Mouse (Mus musculus): ENCODE measurements at regions not wholly inside any gene's neighbourhood (a gene's known extent, or its start where the extent isn't known, plus 50 kb on each side); places are given as distances from the start of the nearest gene placed in this dataset.

DNA sequence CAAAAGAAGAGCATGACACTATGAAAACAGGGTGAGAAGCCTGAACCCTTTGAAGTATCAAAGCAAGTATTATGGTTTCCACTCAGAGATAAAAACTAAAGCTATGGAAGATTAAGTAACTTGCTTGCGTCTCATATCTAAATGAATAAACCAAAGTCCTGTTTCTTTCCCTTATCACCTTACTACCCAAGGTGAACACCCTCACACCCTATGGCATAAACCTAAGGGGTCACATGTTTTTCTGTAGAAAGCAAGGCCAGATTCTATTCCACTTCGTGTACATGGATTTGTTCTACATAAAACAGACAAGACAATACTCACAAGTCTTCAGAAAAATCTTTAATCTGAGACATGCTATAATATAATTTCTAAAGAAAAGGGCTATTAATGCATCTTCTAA is 629.6 kb upstream of the Adgra3 start:
- no peak for TF ChIP-seq CTCF (IDR thresholded peaks at IDR 0.05; ENCODE audit: low read depth)
- no peak for TF ChIP-seq EP300 (optimal IDR thresholded peaks at IDR 0.05)
- Histone ChIP-seq H3K9ac (ENCODE audit: low read length) (no peak overlapping the region), H3K4me1 (replicated peaks; ENCODE audit: control insufficient read depth, insufficient read depth) (no peaks in the 10 kb centered on the region), H3K27ac (replicated peaks) (no peak overlapping the region), H3K27me3 (ENCODE audit: control insufficient read depth, insufficient read depth, low read length) (no peaks in the 10 kb centered on the region), H3K4me3 (ENCODE audit: low read depth, low read length) (no peak overlapping the region), H3K9me3 (ENCODE audit: control insufficient read depth, low read length) (no peaks in the 10 kb centered on the region), H3K4me2 (replicated peaks; ENCODE audit: low read depth) (no peak overlapping the region), H3K36me3 (ENCODE audit: control insufficient read depth, insufficient read depth, low read length) (no peaks in the 10 kb centered on the region)
- ATAC-seq (ENCODE audit: low FRiP score, low TSS enrichment): no peak
- WGBS: 59% methylated on average over 2 of the region's 2 CpGs
- no peak for DNase-seq (ENCODE audit: low spot score)

DNA sequence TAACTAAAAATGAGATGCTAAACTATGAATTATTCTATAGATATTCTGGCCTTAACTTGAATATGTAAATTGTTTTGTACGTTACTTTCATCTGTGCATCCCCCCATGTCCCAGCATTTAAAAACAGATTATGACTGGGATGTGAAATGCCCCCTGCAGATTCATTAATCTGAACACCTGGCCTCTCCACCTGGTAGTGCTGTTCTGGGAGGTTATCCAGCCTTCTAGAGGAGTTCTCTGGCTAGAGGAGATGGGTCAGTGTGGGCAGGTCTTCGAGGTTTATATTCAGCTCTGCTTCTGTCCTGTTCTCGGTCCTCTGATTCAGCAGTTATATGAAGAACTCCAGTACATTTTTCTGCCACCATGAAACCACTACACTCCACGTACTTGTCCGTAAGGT is 625.2 kb upstream of the Adgra3 start:
- no peak for DNase-seq (ENCODE audit: low spot score)
- Histone ChIP-seq H3K4me1 (replicated peaks; ENCODE audit: control insufficient read depth, insufficient read depth) (no peaks in the 10 kb centered on the region), H3K9ac (ENCODE audit: low read length) (no peak overlapping the region), H3K4me3 (ENCODE audit: low read depth, low read length) (no peak overlapping the region), H3K4me2 (replicated peaks; ENCODE audit: low read depth) (no peak overlapping the region), H3K27ac (replicated peaks) (no peak overlapping the region), H3K36me3 (ENCODE audit: control insufficient read depth, insufficient read depth, low read length) (no peaks in the 10 kb centered on the region), H3K9me3 (ENCODE audit: control insufficient read depth, low read length) (no peaks in the 10 kb centered on the region), H3K27me3 (ENCODE audit: control insufficient read depth, insufficient read depth, low read length) (no peaks in the 10 kb centered on the region)
- no peak for ATAC-seq (ENCODE audit: low FRiP score, low TSS enrichment)
- WGBS: 88% methylated on average over 5 of the region's 5 CpGs
- no peak for TF ChIP-seq CTCF (IDR thresholded peaks at IDR 0.05; ENCODE audit: low read depth)
- no peak for TF ChIP-seq EP300 (optimal IDR thresholded peaks at IDR 0.05)

DNA sequence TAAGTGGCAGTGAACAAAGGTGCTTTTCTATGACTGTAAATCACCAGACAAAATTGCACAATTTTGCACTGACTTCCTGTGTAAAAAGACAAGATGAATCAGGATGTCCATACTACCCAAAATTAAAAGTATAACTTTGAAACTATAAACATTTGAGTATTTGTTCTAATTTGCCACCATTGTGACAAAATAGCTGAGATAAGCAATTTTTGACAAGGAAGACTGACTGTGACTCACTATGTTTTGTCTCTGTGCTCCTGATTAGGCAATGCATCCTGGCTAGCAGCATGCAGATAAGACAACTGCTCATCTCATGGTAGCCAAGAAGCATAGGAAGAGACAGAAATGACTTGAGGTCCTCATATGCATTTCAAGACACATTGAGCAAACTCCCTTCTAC is 577.7 kb upstream of the Adgra3 start:
- ATAC-seq (ENCODE audit: low FRiP score, low TSS enrichment) (no peak), DNase-seq (ENCODE audit: low spot score) (no peak)
- Histone ChIP-seq H3K27me3 (ENCODE audit: control insufficient read depth, insufficient read depth, low read length) (no peaks in the 10 kb centered on the region), H3K27ac (replicated peaks) (no peak overlapping the region), H3K9ac (ENCODE audit: low read length) (no peak overlapping the region), H3K4me3 (ENCODE audit: low read depth, low read length) (no peak overlapping the region), H3K4me2 (replicated peaks; ENCODE audit: low read depth) (no peak overlapping the region), H3K36me3 (ENCODE audit: control insufficient read depth, insufficient read depth, low read length) (no peaks in the 10 kb centered on the region), H3K9me3 (ENCODE audit: control insufficient read depth, low read length) (no peaks in the 10 kb centered on the region), H3K4me1 (replicated peaks; ENCODE audit: control insufficient read depth, insufficient read depth) (no peaks in the 10 kb centered on the region)
- no peak for TF ChIP-seq CTCF (IDR thresholded peaks at IDR 0.05; ENCODE audit: low read depth)
- TF ChIP-seq EP300 (optimal IDR thresholded peaks at IDR 0.05): no peak

DNA sequence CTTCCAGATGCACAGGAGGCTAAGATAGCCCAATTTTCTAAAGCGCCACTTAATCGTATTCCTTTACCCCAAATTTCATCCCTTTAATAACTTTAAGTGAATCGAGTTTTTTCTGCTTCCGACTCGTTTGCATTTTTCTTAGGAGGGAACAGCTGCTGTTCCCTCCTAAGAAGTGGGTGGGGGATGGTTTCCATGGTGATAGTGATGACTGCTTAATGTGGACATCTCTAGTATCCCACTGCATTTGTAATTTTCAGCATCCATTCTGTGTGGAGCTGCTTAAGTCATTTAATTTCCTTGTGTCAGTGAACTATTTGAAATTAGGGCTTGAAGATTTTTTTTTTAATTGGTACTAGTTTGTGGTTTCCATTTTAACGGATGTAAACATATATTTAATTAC is 567.8 kb upstream of the Adgra3 start:
- H3K9ac ChIP-seq (ENCODE audit: low read length): no peak overlapping the region
- no peak overlapping the region for H3K4me2 ChIP-seq (replicated peaks; ENCODE audit: low read depth)
- TF ChIP-seq CTCF (IDR thresholded peaks at IDR 0.05; ENCODE audit: low read depth): no peak
- no peak for TF ChIP-seq EP300 (optimal IDR thresholded peaks at IDR 0.05)
- H3K27me3 ChIP-seq (ENCODE audit: control insufficient read depth, insufficient read depth, low read length): no peaks in the 10 kb centered on the region
- no peaks in the 10 kb centered on the region for H3K4me1 ChIP-seq (replicated peaks; ENCODE audit: control insufficient read depth, insufficient read depth)
- no peak overlapping the region for H3K4me3 ChIP-seq (ENCODE audit: low read depth, low read length)
- WGBS: 78% methylated on average over 6 of the region's 6 CpGs
- no peaks in the 10 kb centered on the region for H3K36me3 ChIP-seq (ENCODE audit: control insufficient read depth, insufficient read depth, low read length)
- H3K27ac ChIP-seq (replicated peaks): no peak overlapping the region
- ATAC-seq (ENCODE audit: low FRiP score, low TSS enrichment): no peak
- DNase-seq (ENCODE audit: low spot score): no peak
- no peaks in the 10 kb centered on the region for H3K9me3 ChIP-seq (ENCODE audit: control insufficient read depth, low read length)

DNA sequence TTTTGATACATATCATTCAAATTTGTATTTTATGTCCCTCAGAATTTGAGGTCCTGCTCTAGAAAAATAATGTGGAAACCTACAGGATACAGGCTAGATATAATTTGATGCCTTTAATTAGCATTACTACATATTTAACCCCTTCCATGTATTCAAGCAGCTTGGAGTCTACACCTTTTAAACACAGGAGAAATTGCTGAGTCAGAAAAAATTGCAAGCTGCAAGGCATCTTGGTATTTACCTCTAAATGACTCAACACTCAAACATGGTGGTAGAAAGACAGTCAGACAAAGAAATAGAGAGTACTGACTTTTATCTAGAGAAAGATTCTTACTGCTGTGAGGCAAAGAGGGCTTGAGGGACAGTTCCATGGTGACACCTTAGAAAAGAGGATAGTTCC is 565.4 kb upstream of the Adgra3 start:
- no peaks in the 10 kb centered on the region for H3K27me3 ChIP-seq (ENCODE audit: control insufficient read depth, insufficient read depth, low read length)
- DNase-seq (ENCODE audit: low spot score) (no peak), ATAC-seq (ENCODE audit: low FRiP score, low TSS enrichment) (no peak)
- H3K9ac ChIP-seq (ENCODE audit: low read length): no peak overlapping the region
- no peaks in the 10 kb centered on the region for H3K9me3 ChIP-seq (ENCODE audit: control insufficient read depth, low read length)
- no peak overlapping the region for H3K4me3 ChIP-seq (ENCODE audit: low read depth, low read length)
- no peak overlapping the region for H3K4me2 ChIP-seq (replicated peaks; ENCODE audit: low read depth)
- no peak for TF ChIP-seq CTCF (IDR thresholded peaks at IDR 0.05; ENCODE audit: low read depth)
- no peak for TF ChIP-seq EP300 (optimal IDR thresholded peaks at IDR 0.05)
- H3K36me3 ChIP-seq (ENCODE audit: control insufficient read depth, insufficient read depth, low read length): no peaks in the 10 kb centered on the region
- no peak overlapping the region for H3K27ac ChIP-seq (replicated peaks)
- H3K4me1 ChIP-seq (replicated peaks; ENCODE audit: control insufficient read depth, insufficient read depth): no peaks in the 10 kb centered on the region

All from stomach, postnatal 0 days (tissue).